Mouse (Mus musculus) ES-Bruce4 (cell line): ENCODE data around the gene Phlpp2.

ENCODE experiments used
- CTCF ChIP-seq: IDR thresholded peaks from one replicate; pipeline ENCODE4 v1.8.1; 2011; ENCODE audit warnings: low read depth, low read length
- EP300 ChIP-seq: IDR thresholded peaks from 2 replicates; pipeline ENCODE4 v1.6.1; 2011; ENCODE audit warnings: low read depth, low read length; ENCODE audit not compliant: insufficient read depth
- POLR2A ChIP-seq: IDR thresholded peaks from one replicate; pipeline ENCODE4 v1.8.1; 2011; ENCODE audit warnings: low read length; ENCODE audit not compliant: insufficient read depth

- no peak for TF ChIP-seq POLR2A
- no peak for TF ChIP-seq CTCF
- TF ChIP-seq EP300 = no peak
These were observed 479 bp downstream of the Phlpp2 start for GRCm38 (mm10) chr8:109868680-109869361.
